Mouse (Mus musculus) thymus, adult 2 months (tissue): ENCODE data around the gene Olfr172.

Experiments used
- CTCF ChIP-seq: fragments of 200-500 bp; IDR thresholded peaks from 2 replicates; pipeline ENCODE4 v1.5.1; 2012; ENCODE audit warnings: mild to moderate bottlenecking, control low read depth, low read length, moderate library complexity, borderline replicate concordance; ENCODE audit not compliant: control insufficient read depth, poor library complexity, insufficient read depth; ENCODE audit errors: extremely low read depth
- POLR2A ChIP-seq: fragments of 200-500 bp; IDR thresholded peaks from 2 replicates; pipeline ENCODE4 v1.6.1; 2012; ENCODE audit warnings: mild to moderate bottlenecking, low read length, control low read depth, moderate library complexity; ENCODE audit not compliant: control insufficient read depth, poor library complexity, insufficient read depth; ENCODE audit errors: extremely low read depth

GRCm38 (mm10) chr16:58715018-58715417, 48.0 kb downstream of the Olfr172 start:
- TF ChIP-seq POLR2A (no peak), CTCF (no peak)
